Mouse (Mus musculus): ENCODE results near the gene Tspan14. TPM values are rescaled to one million over a fixed set of nuclear protein-coding genes. Genes with fewer than 3 reads are reported as not detected.

Tspan14 gene
- total RNA-seq, 2 experiments from 2014 or later, result 81.9 to 86.2 TPM

DNA sequence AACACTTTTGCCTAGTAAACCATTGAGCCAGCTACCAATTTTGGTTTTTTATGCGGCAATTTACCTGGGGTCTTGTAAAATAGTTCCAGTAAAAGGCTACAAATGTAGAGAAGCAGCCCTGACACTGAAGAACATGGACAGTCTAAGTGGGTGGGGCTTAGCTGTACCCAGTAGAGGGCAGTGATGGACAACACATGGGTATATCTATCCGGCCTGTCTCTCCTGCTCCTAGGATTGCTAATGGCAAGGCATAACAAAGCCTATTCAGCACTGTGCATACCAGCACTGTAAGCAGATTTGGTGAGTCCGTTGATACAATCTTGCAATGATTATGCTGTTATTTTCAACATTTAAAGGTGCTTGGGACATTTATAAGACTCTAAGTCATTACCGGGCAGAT, 12.4 kb upstream of the Tspan14 start:
- peak; percentile 49 for DNase-seq
- intact Hi-C loops (cut with DNase I), result loop anchor here (5.0 kb wide), 1 partner anchor 53 kb away; no protein-coding TSS in a partner anchor

DNA sequence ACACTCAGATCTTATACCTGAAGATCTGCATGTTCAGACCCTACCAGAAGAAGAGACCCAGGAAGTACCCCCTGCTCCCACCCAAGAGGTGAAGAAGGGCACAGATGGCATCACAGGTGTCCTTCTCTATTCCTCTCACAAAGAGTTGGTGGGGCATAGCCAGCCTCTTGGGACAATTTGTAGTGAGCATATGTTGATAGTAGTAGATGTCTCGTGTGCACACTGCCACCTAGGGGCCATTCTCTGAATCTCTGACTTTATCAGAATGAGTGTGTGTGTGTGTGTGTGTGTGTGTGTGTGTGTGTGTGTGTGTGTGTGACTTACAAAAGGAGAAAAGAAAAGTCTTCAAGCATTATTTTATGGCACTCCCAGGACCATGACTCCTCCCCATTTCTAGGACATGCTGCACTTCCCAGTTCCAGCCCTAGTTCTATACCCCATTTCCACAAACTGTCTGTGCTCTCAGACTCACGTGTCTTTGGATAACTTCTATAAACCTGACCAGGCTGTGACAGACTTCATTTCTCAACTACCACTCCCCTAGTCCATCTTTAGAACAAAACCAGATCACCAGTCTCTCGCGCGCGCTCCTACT, 8.6 kb upstream of the Tspan14 start:
- intact Hi-C loops (cut with DNase I), result loop anchor here (5.0 kb wide), 1 partner anchor 57 kb away; no protein-coding TSS in a partner anchor
- DNase-seq, result peak; percentile 72

DNA sequence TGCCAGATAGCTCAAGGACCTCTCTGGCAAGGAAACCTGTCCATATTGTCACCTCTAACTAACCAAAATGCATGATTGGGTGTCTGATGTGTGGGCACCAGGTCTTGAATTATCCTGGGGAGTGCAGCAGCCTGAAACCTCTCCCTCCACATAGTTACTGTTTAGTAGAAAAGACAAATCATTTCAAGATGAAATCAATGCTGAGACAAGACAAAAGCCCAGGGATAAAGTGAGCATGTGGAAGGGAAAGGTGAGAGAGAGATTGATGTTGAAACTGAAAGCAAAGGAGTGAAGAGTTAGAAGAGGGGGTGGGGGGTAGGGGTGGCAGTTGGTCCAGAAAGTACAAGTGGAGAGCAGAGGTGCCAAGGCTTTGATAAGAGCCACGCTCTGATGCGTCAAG, 1.4 kb upstream of the Tspan14 start:
- DNase-seq, result no peak
- intact Hi-C loops (cut with DNase I), result no loop called here

DNA sequence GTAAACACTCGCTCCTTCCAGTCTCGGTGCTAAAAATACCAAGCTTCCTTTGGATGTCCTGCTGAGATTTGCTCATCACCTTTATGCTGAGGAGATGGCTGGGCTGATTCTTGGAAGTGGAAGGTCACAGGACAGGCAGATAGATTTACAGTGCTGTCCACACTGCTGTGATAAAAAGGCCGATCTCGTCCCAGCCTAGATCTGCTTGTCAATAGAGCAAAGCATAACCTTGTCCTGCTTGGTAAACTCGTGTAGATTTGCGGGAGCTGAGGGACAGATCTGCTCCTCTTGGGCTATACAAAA, 942 bp upstream of the Tspan14 start:
- intact Hi-C loops (cut with DNase I), result no loop called here
- DNase-seq, result no peak

DNA sequence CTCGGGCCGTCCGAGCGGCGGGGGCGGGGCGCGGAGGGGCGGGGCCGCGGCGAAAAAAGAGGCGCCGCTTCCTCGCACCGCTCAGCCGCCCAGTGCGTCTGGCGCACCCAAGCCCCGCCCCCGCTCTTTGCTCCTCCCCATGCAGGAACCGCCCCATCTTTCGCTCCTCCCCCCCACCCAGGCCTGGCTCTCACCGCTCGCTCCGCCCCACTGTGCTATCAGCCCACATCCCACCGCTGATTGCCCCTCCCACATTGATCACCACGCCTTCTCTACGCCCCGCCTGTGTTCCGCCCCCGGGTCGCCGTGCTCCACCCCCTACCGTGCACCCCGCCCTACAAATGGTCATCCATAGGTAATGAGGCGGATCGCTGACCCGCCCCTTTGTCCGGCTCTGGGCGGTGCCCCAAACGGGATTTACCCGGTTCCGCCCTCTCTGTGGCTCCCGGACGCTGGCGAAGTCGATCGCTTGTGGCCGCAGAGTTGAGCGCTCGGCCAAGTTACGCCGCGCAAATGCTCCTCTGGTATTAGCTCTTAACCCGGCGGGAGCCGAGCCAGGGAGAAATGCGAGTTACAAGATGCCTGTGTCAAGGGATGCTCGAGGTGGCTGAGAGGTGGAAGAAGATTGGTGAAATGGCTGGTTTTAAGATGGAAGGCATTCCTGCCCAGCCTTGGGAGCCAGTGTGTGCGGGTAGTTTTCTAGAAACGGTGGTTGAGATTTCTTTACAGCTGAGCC, 423 bp upstream of the Tspan14 start:
- intact Hi-C loops (cut with DNase I), result no loop called here
- DNase-seq, result peak; percentile 98

DNA sequence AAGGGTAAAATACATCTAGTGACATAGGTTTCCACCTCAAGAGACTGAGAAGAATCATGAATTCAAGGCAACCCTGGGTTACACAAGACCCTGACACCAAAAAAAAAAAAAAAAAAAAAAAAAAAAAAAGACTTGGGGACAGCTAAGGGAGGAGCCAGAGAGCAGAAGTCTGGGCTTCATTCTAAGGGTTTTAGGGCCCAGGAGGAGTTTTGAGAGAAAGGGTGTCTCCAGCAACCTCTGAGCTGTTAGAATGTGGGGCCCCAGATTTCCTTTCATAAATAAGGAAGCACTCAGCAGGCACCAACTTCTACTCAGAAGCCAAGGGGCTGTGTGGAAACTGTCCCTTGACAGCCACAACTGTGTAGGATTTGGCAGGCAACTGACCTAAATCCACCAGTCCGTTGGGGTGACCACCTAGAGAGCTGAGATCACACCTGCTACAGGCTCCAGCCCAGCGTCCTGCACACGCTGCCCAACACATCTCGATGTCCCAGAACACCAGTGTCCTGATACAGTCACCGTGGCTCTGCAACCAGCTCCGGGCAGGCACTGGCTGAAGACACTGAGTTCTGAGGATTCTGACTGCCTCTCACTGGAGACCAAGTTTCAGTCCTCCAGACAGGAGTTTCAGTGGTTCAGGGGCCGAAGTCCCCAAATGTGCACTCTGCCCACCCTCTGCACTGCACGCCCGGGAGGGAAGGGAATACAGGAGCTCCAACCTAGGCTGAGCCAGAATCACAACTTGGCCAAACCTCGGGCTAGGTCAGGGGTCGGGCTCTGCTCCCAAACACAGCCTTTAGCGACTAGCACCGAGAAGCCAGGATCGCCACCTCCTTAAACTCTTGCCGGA, 875 bp downstream of the Tspan14 start:
- DNase-seq, result no peak
- intact Hi-C loops (cut with DNase I), result no loop called here

DNA sequence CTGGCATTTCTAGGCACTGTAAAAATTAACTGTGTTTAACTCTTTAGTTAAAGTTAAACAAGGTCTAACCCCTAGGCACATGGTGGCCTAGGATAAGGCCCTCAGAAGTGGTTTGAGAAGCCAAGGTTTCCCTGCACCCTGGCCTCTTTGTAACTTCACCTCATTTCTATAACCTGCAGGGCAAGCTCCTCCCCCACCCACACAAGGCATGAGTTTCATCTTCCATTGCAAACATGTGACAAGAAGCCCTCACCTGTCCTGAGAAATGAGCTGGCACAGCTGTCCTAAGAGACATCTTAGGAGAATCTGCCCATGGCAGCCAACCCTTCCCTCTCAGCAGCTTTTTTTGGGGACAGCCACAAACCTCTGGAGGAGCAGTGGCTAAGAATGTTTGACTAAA, 1.7 kb downstream of the Tspan14 start:
- DNase-seq, result no peak
- intact Hi-C loops (cut with DNase I), result no loop called here

DNA sequence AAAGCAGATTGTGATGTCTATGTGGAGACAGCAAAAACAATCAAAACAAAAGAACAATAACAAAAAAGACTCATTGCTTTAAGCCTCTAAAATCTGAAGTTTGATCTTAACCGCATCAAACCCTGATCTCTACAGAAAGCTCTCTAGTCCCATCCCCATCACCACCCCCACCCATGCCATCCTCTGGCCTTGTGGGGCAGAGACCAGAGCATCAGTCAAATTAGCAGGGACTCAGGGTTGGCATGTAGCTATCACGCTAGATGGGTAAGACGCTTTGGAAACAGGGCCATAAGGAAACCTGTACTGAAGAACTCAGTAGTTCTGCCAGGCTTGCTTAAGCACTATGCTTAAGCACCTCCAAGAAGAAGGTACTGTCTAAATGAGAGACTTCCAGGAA, 2.4 kb downstream of the Tspan14 start:
- DNase-seq, result no peak
- intact Hi-C loops (cut with DNase I), result no loop called here

DNA sequence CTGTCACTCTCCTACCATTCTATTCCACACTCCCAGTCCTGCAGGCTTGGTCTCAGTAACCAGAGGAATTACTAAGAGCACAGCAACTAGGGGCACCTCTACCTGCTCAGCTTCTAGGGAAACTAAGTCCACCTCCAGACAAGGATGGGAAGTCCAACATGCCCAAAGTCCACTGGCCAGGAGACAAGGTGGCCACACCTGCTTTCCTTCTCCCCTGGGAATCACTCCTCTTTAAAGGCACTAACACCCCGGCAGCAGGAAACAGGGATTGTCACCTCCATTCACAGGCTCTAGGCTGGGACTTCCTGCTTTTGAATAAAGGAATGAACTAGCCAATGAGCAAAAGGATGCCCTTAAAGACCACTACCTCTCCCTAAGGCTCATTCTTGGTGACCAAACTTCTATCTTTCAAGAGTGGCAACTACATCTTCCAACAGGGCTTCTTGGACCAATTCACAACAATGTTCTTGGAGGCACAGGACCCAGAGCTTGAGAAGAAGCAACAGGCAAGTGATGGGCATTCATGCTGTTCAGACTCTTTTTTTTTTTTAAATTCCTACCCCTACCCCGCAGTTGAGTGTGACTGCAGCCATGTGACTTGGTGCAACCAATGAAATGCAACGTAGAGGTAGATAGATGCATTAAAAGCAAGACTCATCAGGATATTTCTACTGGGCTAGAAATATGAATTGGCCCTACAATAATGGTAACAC, 3.0 kb downstream of the Tspan14 start:
- DNase-seq, result no peak
- intact Hi-C loops (cut with DNase I), result no loop called here

DNA sequence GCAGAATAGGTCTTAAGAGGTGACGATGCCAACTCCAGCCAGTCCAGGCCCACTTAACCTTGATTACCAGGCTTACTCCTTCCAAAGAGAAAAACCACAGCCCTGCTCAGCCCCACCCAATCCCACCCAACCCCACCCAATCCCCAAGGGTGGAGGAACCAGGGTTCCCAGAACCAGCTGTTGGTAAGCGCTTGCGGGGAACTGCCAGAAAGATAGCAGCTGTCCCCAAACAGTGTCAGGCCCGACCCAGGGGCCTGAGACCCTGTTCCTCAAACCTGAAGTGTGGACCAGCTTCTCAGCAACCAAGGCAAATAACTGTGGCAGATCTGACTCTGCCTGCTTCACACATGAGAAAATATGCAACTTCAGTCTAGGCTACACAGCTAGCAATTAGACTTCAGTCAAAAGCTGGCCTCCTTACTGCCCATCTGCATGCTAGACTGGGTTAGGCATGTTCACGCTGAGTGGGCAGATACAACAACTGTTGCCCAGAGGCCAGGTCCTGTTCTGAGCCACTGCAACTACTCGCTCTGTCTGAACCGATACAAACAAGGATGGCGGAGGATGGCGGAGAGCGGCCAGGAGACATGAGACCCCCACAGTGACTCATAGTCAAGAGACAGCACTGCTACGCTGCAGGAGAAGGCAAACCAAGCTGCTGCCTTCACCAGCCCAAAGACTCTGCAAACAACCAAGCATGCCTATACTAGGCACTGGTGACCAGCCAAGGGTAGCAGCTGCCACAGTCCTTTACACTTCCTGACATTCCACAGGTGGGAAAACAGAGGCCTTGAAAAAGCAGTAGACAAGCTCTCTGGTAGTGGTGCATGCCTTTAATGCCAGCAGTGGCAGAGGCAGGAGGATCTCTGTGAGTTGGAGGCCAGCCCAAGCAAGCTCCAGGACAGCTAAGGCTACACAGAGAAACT, 4.0 kb downstream of the Tspan14 start:
- no peak for DNase-seq
- intact Hi-C loops (cut with DNase I), result no loop called here

DNA sequence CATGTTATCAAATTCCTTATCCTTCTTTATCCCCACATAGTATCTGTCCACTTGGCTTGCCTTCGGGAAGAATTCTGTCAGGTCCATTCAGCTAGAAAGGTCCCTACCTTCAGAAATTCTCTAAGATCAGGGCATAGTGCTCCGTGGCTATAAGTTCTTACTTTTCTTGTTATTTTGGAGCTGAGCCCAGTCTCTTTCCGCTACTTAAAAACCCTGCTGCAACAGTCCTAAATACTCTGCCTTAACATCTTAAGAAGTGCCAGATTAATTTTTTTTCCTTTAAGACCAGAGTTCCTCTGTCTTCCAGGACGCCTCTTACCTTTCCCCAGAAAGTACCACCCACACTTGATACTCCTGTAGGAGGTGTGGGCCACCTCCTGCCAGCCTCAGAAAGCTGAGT, 6.4 kb downstream of the Tspan14 start:
- intact Hi-C loops (cut with DNase I), result no loop called here
- DNase-seq, result no peak

DNA sequence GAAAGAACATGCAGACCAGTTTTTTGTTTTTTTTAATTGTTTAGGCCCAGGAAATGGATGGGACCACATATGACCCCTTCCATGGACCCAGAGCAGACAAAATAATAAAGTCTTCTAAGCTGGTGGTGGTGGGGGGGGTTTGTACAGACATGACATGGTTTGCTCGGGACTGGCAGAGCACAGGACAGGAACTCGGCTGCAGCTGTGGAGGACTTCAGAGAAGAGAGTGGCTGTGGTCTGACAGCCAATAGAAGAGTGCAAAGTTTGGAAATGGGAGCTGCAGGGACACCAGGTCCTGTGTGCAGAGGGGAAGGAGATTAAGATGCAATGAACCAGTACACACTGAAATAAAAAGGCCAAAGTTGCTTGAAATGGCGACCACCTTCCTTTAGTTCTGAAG, 7.0 kb downstream of the Tspan14 start:
- intact Hi-C loops (cut with DNase I), result no loop called here
- no peak for DNase-seq

DNA sequence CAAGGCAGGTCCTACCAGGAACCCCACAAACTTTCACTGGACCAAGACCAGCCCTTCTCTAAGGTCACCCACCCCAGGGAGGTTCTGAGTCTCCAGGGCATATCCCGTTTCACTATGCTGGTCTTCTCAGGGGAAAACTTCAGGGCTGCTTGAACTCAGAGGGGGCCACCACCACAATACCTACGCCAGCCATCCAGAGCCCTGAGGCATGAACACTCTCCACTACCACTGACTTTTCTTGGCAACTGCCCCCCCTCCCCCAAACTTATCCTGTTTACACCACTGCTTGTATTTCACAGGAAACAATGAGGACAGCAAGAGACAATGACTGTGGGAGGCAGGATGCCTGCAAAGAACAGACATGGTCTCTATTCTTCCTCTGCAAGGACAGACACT, 7.6 kb downstream of the Tspan14 start:
- no peak for DNase-seq
- intact Hi-C loops (cut with DNase I), result no loop called here

DNA sequence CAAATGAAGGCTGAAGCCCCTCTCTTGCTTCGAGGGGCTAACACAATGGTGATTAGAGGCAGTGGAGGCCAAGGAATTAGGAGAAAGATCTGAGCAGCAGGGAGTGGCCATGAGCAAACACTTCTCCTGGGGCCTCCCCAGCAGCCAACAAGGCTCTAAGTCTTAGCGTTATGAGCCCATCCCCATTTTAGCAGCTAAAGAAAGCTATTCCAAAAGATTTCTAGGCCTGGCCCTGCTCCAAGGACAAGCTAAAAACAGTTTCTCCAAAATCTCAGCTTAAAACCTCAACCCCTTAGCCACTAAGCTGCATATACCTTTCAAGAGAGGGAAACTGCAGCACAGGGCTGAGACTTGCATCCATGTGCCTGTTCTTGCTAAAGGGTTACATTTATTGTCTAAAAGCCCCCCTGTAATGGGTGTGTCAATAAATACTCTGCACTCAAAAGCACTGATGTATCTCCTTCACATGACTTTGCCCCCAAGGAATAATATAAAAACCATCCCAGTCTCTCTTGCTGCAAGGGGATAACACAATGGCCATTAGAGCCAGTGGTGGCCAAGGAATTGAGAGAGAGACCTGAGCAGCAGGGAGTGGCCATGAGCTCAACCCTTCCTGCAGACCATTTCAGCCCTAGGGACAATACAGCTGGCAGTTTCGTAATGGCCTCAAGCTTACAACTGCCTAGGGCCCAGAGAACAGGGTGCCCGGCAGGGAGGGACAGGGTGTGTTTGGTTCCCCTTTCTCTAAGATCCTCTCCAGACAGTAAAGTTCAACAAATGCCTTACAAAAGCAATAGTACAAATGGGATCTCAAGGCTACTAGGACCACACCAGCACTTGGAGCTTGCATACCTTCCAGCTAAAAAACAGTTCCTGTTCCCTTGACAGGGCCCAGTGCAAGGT, 8.3 kb downstream of the Tspan14 start:
- no peak for DNase-seq
- intact Hi-C loops (cut with DNase I), result no loop called here

DNA sequence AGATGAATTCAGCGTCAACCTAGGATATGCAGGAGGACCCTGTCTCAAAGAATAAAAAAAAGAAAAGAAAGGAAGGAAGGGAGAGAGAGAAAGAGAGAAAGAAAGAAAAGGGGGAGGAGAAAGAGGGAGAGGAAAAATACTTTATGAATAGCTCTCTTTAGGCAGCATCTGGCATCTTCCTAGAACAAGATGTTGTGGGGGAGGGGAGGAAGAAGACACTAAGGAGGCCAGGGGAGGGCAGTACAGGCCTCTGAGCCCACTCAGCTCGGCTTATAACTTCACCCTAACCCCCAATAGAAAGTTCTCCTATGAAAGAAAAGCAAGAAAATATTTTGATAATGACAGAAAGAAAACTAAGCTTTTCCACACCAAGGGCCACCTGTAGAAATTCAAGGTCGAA, 9.0 kb downstream of the Tspan14 start:
- no peak for DNase-seq
- intact Hi-C loops (cut with DNase I), result no loop called here

DNA sequence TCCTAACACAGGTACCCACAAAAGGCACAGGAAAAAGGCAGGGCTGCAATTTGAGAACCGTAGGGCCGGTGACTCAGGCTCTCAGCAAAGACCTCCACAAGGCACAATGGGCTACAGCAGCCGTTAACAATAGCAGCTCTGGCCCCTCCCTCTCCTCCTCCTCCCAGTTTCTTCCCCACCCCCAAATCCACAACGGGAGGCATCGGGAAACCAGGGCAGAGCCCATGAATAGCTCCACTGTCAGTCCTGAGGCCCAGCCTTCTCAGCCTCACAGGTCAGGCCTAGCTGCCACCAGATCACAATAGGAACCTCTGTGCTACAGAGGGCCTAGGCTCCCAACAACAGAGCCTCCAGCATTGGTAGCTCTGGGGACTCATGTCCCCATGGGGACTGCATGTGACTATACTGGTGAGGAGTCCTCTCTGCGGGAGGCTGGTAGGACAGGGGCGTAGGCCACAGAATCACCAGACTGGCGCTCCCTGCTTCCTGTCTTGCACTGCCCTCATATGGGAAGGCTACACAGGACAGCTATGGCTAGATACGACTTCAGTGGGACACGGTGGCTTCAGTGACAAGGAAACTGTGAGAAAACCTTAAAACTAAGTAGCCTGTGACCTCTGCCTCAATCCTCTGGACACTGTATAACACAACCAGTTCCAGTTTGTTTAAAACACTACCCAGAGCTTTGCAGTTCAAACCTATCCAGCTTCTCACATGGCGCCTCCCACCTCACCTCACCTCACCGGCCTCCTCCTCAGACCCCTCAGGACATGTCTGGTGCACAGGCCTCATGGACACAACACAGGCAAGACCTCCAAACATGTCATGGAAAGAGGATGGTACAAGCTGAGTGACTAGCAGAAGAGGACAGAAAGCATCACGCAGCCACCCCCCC, 10.1 kb downstream of the Tspan14 start:
- DNase-seq, result peak; percentile 56
- intact Hi-C loops (cut with DNase I), result no loop called here

DNA sequence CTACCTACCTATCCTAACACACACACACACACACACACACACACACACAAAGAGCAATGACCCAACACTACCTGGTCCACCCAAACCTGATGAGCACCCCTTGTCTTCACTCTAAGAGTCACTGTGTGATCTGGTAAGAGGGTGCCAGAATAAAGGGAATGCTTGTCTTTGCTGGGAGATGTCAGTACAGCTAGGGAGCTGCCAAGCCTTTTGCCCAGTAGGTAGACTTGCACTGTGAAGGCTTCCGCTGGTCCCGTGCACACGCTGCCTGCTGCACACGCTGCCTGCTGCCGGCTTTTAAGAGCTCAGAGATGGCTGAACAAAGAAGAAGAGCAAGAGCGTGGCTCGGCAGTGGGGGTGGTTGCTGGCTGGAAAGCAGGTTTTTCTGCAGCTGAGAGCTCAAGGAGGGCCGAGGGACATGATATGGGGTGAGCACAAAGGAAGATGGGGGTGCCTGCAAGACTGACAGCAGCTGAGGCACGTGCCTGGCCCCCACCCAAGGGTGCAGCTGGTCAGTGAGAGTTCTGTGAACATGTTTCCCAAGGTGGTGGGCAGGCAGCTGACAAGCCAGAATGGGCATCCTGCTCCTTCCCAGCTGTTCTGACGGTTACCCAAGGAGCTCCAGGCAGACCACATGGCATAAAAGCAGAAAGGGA, 10.9 kb downstream of the Tspan14 start:
- peak; percentile 92 for DNase-seq
- intact Hi-C loops (cut with DNase I), result no loop called here

DNA sequence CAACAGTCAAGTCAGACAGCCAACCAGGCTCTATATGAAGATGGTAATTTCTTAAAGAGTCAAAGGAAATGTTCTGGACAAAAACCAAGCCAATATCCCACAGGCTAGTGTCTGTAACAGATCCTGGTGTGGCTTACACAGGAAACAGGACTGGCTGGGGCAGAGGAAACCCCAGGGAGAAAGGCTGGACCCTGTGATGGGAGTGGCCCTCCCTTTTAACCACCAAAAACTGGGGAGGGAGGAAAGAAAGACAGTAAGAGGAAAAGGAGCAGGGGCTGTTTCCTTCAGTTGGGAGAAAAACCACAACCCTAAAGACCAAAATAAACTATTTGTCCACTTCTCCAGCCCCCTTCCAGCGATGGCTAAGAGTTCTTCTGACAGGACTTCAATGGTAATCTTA, 11.5 kb downstream of the Tspan14 start:
- no peak for DNase-seq
- intact Hi-C loops (cut with DNase I), result no loop called here
